Comparison of ENCODE assay signal across 21 mouse cellular contexts in genomic region chr14:38616969-38617368, GRCm38 (mm10).
DNase-seq lines count a peak whose midpoint lies in the region; ATAC-seq and TF ChIP-seq lines count a peak whose summit lies in the region.
"Had no signal": no experiment of that assay in that cellular context is flagged by ENCODE, and none has a peak within 500 bp of the region (broad histone marks: within the 10 kb centered on the region; RNA-seq: fewer than 3 reads in every experiment).

No protein-coding gene starts in this region.

- no peaks in the 10 kb centered on the region for H3K36me3 ChIP-seq in G1E (replicated peaks)
- H3K36me3 ChIP-seq in MEL (ENCODE audit: control insufficient read depth in 1 of 2, insufficient read depth in 2 of 2, low read length in 2 of 2) = peaks cover 0 to 28% of the 10 kb centered on the region in 2 experiments; a peak in 2 of 4 replicates
- no peaks in the 10 kb centered on the region for H3K36me3 ChIP-seq in liver, postnatal 0 days (replicated peaks; ENCODE audit: insufficient read depth, low read length)
- H3K36me3 ChIP-seq in forebrain, embryonic 15.5 days = no peaks in the 10 kb centered on the region
- H3K36me3 ChIP-seq: embryonic facial prominence, embryonic 10.5 days; embryonic facial prominence, embryonic 12.5 days had no signal

- TF ChIP-seq EP300 in MEL (IDR thresholded peaks at IDR 0.05; ENCODE audit: low read depth in 1 of 2, low read length in 2 of 2) = peak; percentile 100
- peak; percentile 25; the same call in 1 of the 2 replicates for TF ChIP-seq EP300 in liver, postnatal 0 days (IDR thresholded peaks at IDR 0.05; ENCODE audit: low read depth)

- no peaks in the 10 kb centered on the region for H3K9me3 ChIP-seq in G1E (replicated peaks)
- H3K9me3 ChIP-seq in MEL (replicated peaks; ENCODE audit: insufficient read depth, low read length) = no peaks in the 10 kb centered on the region
- no peaks in the 10 kb centered on the region for H3K9me3 ChIP-seq in liver, postnatal 0 days (ENCODE audit: low read length)
- no peaks in the 10 kb centered on the region for H3K9me3 ChIP-seq in forebrain, embryonic 15.5 days
- H3K9me3 ChIP-seq: embryonic facial prominence, embryonic 10.5 days; embryonic facial prominence, embryonic 12.5 days; forebrain, embryonic 13.5 days had no signal

- H3K27me3 ChIP-seq in G1E (ENCODE audit: insufficient read depth, low read length) (no peaks in the 10 kb centered on the region), MEL (ENCODE audit: control insufficient read depth in 1 of 2, insufficient read depth in 2 of 2, low read length in 2 of 2) (no peaks in the 10 kb centered on the region)
- H3K27me3 ChIP-seq in liver, postnatal 0 days (ENCODE audit: insufficient read depth, low read length) = no peaks in the 10 kb centered on the region
- no peaks in the 10 kb centered on the region for H3K27me3 ChIP-seq in forebrain, embryonic 15.5 days
- H3K27me3 ChIP-seq: embryonic facial prominence, embryonic 12.5 days; forebrain, embryonic 13.5 days; Patski had no signal

- TF ChIP-seq RAD21 in MEL (IDR thresholded peaks at IDR 0.05; ENCODE audit: low read depth, low read length) = no peak; the same call in 1 of the 2 replicates

- peak overlapping the region; percentile 25; the same call in 1 of the 2 replicates for H3K9ac ChIP-seq in MEL (ENCODE audit: control insufficient read depth, low read depth, low read length, poor library complexity, severe bottlenecking)
- no peak overlapping the region for H3K9ac ChIP-seq in liver, postnatal 0 days (replicated peaks)
- H3K9ac ChIP-seq in forebrain, embryonic 15.5 days (replicated peaks) = no peak overlapping the region
- H3K9ac ChIP-seq: embryonic facial prominence, embryonic 12.5 days; forebrain, embryonic 13.5 days had no signal

- TF ChIP-seq CTCF in G1E (IDR thresholded peaks at IDR 0.05; ENCODE audit: low read depth, low read length) (no peak), MEL (IDR thresholded peaks at IDR 0.05 in 2 of 3, conservative IDR thresholded peaks at IDR 0.05 in 1 of 3; ENCODE audit: control insufficient read depth in 1 of 3, insufficient read depth in 1 of 3, low read depth in 2 of 3, low read length in 3 of 3, poor library complexity in 1 of 3, severe bottlenecking in 1 of 3) (no peak)
- TF ChIP-seq CTCF in liver, postnatal 0 days (IDR thresholded peaks at IDR 0.05; ENCODE audit: low read depth) = no peak

- H3K27ac ChIP-seq in MEL (ENCODE audit: control insufficient read depth, low read depth, low read length) = peak overlapping the region; percentile 91
- H3K27ac ChIP-seq in liver, postnatal 0 days (ENCODE audit: low read depth) = no peak overlapping the region
- no peak overlapping the region for H3K27ac ChIP-seq in forebrain, embryonic 15.5 days (replicated peaks)
- H3K27ac ChIP-seq: embryonic facial prominence, embryonic 10.5 days; embryonic facial prominence, embryonic 12.5 days; forebrain, embryonic 13.5 days had no signal

- no peaks in the 10 kb centered on the region for H3K4me1 ChIP-seq in G1E (ENCODE audit: insufficient read depth, low read depth, low read length)
- H3K4me1 ChIP-seq in MEL (ENCODE audit: control insufficient read depth in 1 of 2, insufficient read depth in 2 of 2, low read length in 2 of 2) = peaks cover 6 to 27% of the 10 kb centered on the region in 2 experiments
- H3K4me1 ChIP-seq in liver, postnatal 0 days (ENCODE audit: insufficient read depth) = no peaks in the 10 kb centered on the region
- H3K4me1 ChIP-seq in forebrain, embryonic 15.5 days = no peaks in the 10 kb centered on the region
- H3K4me1 ChIP-seq: embryonic facial prominence, embryonic 10.5 days; embryonic facial prominence, embryonic 12.5 days; forebrain, embryonic 13.5 days had no signal

- H3K4me2 ChIP-seq in liver, postnatal 0 days (ENCODE audit: low read depth, low read length) = no peak overlapping the region
- no peak overlapping the region for H3K4me2 ChIP-seq in forebrain, embryonic 15.5 days (replicated peaks)
- H3K4me2 ChIP-seq: embryonic facial prominence, embryonic 12.5 days; forebrain, embryonic 13.5 days had no signal

- H3K4me3 ChIP-seq in G1E (ENCODE audit: low read depth, low read length) (no peak overlapping the region), MEL (ENCODE audit: control insufficient read depth in 1 of 2, insufficient read depth in 1 of 2, low read depth in 2 of 2, low read length in 2 of 2) (peak overlapping the region in 1 of 2 experiments; percentile 7; a peak in 1 of 4 replicates)
- H3K4me3 ChIP-seq in liver, postnatal 0 days (ENCODE audit: low read depth, low read length) = no peak overlapping the region
- H3K4me3 ChIP-seq in forebrain, embryonic 15.5 days = no peak overlapping the region
- H3K4me3 ChIP-seq: embryonic facial prominence, embryonic 10.5 days; embryonic facial prominence, embryonic 12.5 days; forebrain, embryonic 13.5 days had no signal

- ATAC-seq in G1E (ENCODE audit: extremely low read depth, insufficient number of reproducible peaks, low FRiP score, poor library complexity, severe bottlenecking) = peak; percentile 86
- ATAC-seq in common myeloid progenitor, adult 5-6 weeks (replicated peaks; ENCODE audit: low read depth, poor library complexity, severe bottlenecking) = 0 out of 2 replicates have a peak, but pooled peaks have one; percentile 39
- no peak for ATAC-seq in liver, postnatal 0 days
- ATAC-seq in forebrain, embryonic 15.5 days (replicated peaks) = no peak
- ATAC-seq: activated CD4-positive, CD25-positive, alpha-beta regulatory T cell, adult 4 months; forebrain, embryonic 13.5 days; forebrain, embryonic 16.5 days; Patski had no signal

- DNase-seq in G1E (ENCODE audit: low spot score) (no peak), MEL (ENCODE audit: low read depth, low spot score) (peak; percentile 91)
- DNase-seq in liver, postnatal 0 days = no peak
- DNase-seq in adrenal gland, postnatal 25 days = no peak
- DNase-seq in kidney, adult 8-10 months = no peak
- DNase-seq: adrenal gland, adult 8-10 months; adrenal gland, postnatal 14 days; cerebellum, adult 11 months; cerebellum, adult 18-20 months; cerebellum, adult 8-10 months; cerebellum, adult 9-11 months; cerebellum, postnatal 14 days; cerebellum, postnatal 36 days had no signal

- H3K79me2 ChIP-seq in MEL (ENCODE audit: control insufficient read depth, insufficient read depth, low read length, poor library complexity) = no peaks in the 10 kb centered on the region

- TF ChIP-seq POLR2A in MEL (IDR thresholded peaks at IDR 0.05; ENCODE audit: control insufficient read depth in 1 of 2, insufficient read depth in 1 of 2, low read depth in 1 of 2, low read length in 2 of 2, poor library complexity in 1 of 2) = peak in 1 of 2 experiments; percentile 33; a peak in 1 of 4 replicates

TF ChIP-seq in MEL, 35 proteins besides CTCF, POLR2A, EP300 and RAD21 (continues in another document):
- TF ChIP-seq MAX (IDR thresholded peaks at IDR 0.05; ENCODE audit: low read length) (no peak), NELFE (IDR thresholded peaks at IDR 0.05; ENCODE audit: low read depth, low read length) (no peak), MAZ (IDR thresholded peaks at IDR 0.05; ENCODE audit: low read depth, low read length) (peak; percentile 88), CHD1 (IDR thresholded peaks at IDR 0.05; ENCODE audit: low read depth, low read length) (no peak), MYB (IDR thresholded peaks at IDR 0.05; ENCODE audit: low read depth, low read length) (peak; percentile 91), USF2 (IDR thresholded peaks at IDR 0.05; ENCODE audit: borderline replicate concordance in 1 of 2, insufficient read depth in 1 of 2, low read depth in 1 of 2, low read length in 2 of 2) (no peak), KAT2A (conservative IDR thresholded peaks at IDR 0.05; ENCODE audit: low read depth, low read length) (0 out of 2 replicates have a peak, but pooled peaks have one; percentile 26), MXI1 (IDR thresholded peaks at IDR 0.05; ENCODE audit: low read depth, low read length) (0 out of 2 replicates have a peak, but pooled peaks have one; percentile 19), ETS1 (IDR thresholded peaks at IDR 0.05; ENCODE audit: low read depth, low read length) (peak; percentile 94), TCF12 (IDR thresholded peaks at IDR 0.05; ENCODE audit: low read depth, low read length) (peak; percentile 99), TAL1 (IDR thresholded peaks at IDR 0.05; ENCODE audit: low read length) (peak; percentile 95), E2F4 (IDR thresholded peaks at IDR 0.05; ENCODE audit: borderline replicate concordance, low read depth, low read length) (no peak), UBTF (IDR thresholded peaks at IDR 0.05; ENCODE audit: borderline replicate concordance, insufficient read depth, low read depth, low read length) (no peak), MYC (IDR thresholded peaks at IDR 0.05; ENCODE audit: low read depth, low read length) (no peak), TBP (IDR thresholded peaks at IDR 0.05; ENCODE audit: low read depth, low read length) (peak; percentile 48), NRF1 (IDR thresholded peaks at IDR 0.05; ENCODE audit: insufficient read depth, low read depth, low read length, poor library complexity, severe bottlenecking) (no peak), ZKSCAN1 (IDR thresholded peaks at IDR 0.05; ENCODE audit: low read depth, low read length) (no peak), MEF2A (IDR thresholded peaks at IDR 0.05; ENCODE audit: extremely low read depth, insufficient replicate concordance, low read depth, low read length, poor library complexity, severe bottlenecking) (no peak), ZC3H11A (IDR thresholded peaks at IDR 0.05; ENCODE audit: low read depth, low read length) (no peak), GABPA (IDR thresholded peaks at IDR 0.05; ENCODE audit: low read depth, low read length) (no peak), USF1 (IDR thresholded peaks at IDR 0.05; ENCODE audit: low read depth, low read length) (no peak), RCOR1 (IDR thresholded peaks at IDR 0.05; ENCODE audit: low read depth, low read length) (peak; percentile 94), SMC3 (IDR thresholded peaks at IDR 0.05; ENCODE audit: low read depth, low read length) (no peak), MAFK (IDR thresholded peaks at IDR 0.05; ENCODE audit: borderline replicate concordance, low read depth, low read length) (peak; percentile 74; the same call in 1 of the 2 replicates), CHD2 (IDR thresholded peaks at IDR 0.05; ENCODE audit: low read length) (peak; percentile 64), POLR2AphosphoS5 (IDR thresholded peaks at IDR 0.05; ENCODE audit: borderline replicate concordance, low read depth, low read length) (no peak), ZNF384 (IDR thresholded peaks at IDR 0.05; ENCODE audit: low read depth, low read length) (peak; percentile 93), GATA1 (IDR thresholded peaks at IDR 0.05; ENCODE audit: low read depth, low read length) (peak; percentile 99), BHLHE40 (IDR thresholded peaks at IDR 0.05; ENCODE audit: borderline replicate concordance, low read depth, low read length) (peak; percentile 91), SIN3A (IDR thresholded peaks at IDR 0.05; ENCODE audit: low read length) (peak; percentile 84)

Comparison
In these comparisons a context has a peak if more than half of its experiments do, and no peak if none do; other contexts are left out.
1. ATAC-seq: peak in G1E (single experiment) and common myeloid progenitor, adult 5-6 weeks (single experiment); none in liver, postnatal 0 days (single experiment) and forebrain, embryonic 15.5 days (single experiment).